Mouse (Mus musculus) layer of hippocampus, postnatal 10 days (tissue): ENCODE measurements around the gene H2afb3. TPM values are rescaled to one million over a fixed set of nuclear protein-coding genes. Genes with fewer than 3 reads are reported as not detected.
"Not testable (repeated sequence)": the region's sequence is repeated elsewhere in the genome, so short reads cannot be mapped to it uniquely, and the experiment has no call there.

Experiments
- DNase-seq, 2 experiments: peaks; one replicate each; pipeline ENCODE4 v3.0.0; 2021; ENCODE audit warnings: low spot score in 2 of 2
- long read RNA-seq: library from polyadenylated mRNA; stranded (forward); transcript quantifications from one replicate; pipeline ENCODE4 v2.0.0, GENCODE M21; 2023
- total RNA-seq, 2 experiments: library from RNA; stranded (reverse); gene quantifications; 2 replicates each; pipeline ENCODE4 v1.2.3; 2021

The H2afb3 gene
- not detected for total RNA-seq
- long read RNA-seq, result 0 reads

DNA sequence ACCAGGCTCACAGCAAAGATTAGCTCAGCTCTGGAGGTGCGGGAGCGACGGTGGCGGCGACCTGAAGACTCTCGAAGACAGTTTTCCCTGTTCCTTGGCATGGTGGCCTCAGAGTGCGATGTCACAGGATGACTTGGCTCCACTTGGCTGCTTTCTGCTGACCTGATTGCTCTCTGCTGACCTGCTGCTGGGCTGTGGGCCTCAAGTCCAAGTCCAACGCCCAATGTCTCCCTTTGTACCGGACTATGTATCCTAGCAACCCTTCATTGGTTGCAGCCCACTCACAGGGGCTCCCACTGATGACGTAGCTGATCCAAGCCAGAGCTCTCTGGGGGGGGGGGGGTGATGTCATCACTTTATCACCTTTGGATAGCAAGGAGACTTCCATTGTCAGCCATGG, at the start of gene H2afb3:
Gene H2afb3, minus strand, starts transcription at position 101 of the 400 bp plus-strand sequence.
- DNase-seq, result not testable (repeated sequence)

- DNase-seq, result no peak
Measured at GRCm38 (mm10) chrX:120301469-120302175, 11.3 kb downstream of the H2afb3 start.

GRCm38 (mm10) chrX:120292832-120293750, 19.8 kb downstream of the H2afb3 start:
- DNase-seq, result peak; percentile 34 to 49

GRCm38 (mm10) chrX:120291696-120292095, 21.2 kb downstream of the H2afb3 start:
- peak; percentile 3 to 22 for DNase-seq

GRCm38 (mm10) chrX:120290900-120291280, 22.0 kb downstream of the H2afb3 start:
- peak; percentile 3 to 18 for DNase-seq

- peak; percentile 40 to 61 for DNase-seq
Measured at GRCm38 (mm10) chrX:120290011-120290899, 22.6 kb downstream of the H2afb3 start, which contains the start of gene Pcdh11x. Pcdh11x (plus strand) TSS chrX:120290259.

- DNase-seq, result peak in 1 of 2 experiments; percentile 25
Measured at GRCm38 (mm10) chrX:120287502-120287901, 25.4 kb downstream of the H2afb3 start.

DNA sequence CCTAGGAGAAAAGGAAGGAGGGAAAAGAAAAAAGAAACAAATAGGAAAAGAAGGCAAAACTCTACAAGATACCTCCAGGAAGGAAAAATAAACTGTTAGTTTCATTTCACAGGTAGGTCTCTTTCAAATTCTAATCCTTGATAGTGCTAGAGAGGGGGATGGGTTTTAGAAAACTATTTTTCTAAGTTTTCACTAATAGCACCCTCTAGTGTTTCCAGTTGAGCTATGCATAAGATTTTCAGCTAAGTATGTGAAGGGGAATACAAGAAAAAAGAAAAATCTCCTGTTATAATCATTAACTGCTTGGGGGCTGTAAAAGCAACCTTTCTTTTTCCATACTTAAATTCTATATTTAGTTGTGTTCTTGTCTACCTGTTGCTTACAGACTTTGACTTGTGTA, 27.4 kb downstream of the H2afb3 start:
- DNase-seq, result no peak

Other genes starting within 250 kb of the H2afb3 start
- 10 to 100 TPM; 18.6 to 20.9 TPM for gene Pcdh11x, start 22.8 kb downstream of the H2afb3 start, total RNA-seq